Mouse (Mus musculus) limb, embryonic 11.5 days (tissue): ENCODE data around the gene Sh3pxd2a. TPM values are rescaled to one million over a fixed set of nuclear protein-coding genes. Genes with fewer than 3 reads are reported as not detected.

Source experiments
- ATAC-seq: fragments of 200-750 bp; cut with Nextera tagmentation; 2 replicates; pipeline ENCODE4 v1.8.0; 2017; ENCODE audit warnings: low read depth; ENCODE audit not compliant: insufficient number of reproducible peaks, low FRiP score, low TSS enrichment
- DNase-seq: peaks from one replicate; pipeline ENCODE4 v3.0.0-alpha.2; 2015; ENCODE audit warnings: low spot score
- H3K27ac ChIP-seq: fragments of 300-500 bp; sonication (generic); replicated peaks from 2 replicates; pipeline ENCODE4 v1.5.1; 2014; ENCODE audit warnings: low read depth, mild to moderate bottlenecking, low read length
- H3K27me3 ChIP-seq: fragments of 300-500 bp; sonication (generic); 2 replicates; pipeline ENCODE4 v1.6.1; 2014; ENCODE audit warnings: mild to moderate bottlenecking, low read length, mixed read lengths; ENCODE audit not compliant: control insufficient read depth, insufficient read depth
- H3K36me3 ChIP-seq: fragments of 300-500 bp; sonication (generic); 2 replicates; pipeline ENCODE4 v1.6.1; 2014; ENCODE audit warnings: mild to moderate bottlenecking, low read length, moderate library complexity, mixed read lengths; ENCODE audit not compliant: control insufficient read depth, insufficient read depth
- H3K4me1 ChIP-seq: fragments of 300-500 bp; sonication (generic); 2 replicates; pipeline ENCODE4 v1.6.1; 2014; ENCODE audit warnings: low read length, mixed read lengths; ENCODE audit not compliant: control insufficient read depth, insufficient read depth
- H3K4me2 ChIP-seq: fragments of 300-500 bp; sonication (generic); 2 replicates; pipeline ENCODE4 v1.6.1; 2014; ENCODE audit warnings: low read depth, mild to moderate bottlenecking, moderate library complexity; ENCODE audit not compliant: severe bottlenecking
- H3K4me3 ChIP-seq: fragments of 300-500 bp; sonication (generic); 2 replicates; pipeline ENCODE4 v1.5.1; 2014; ENCODE audit warnings: low read depth, low read length
- H3K9ac ChIP-seq: fragments of 300-500 bp; sonication (generic); 2 replicates; pipeline ENCODE4 v1.6.1; 2014; ENCODE audit warnings: mild to moderate bottlenecking, low read length
- H3K9me3 ChIP-seq: fragments of 300-500 bp; sonication (generic); 2 replicates; pipeline ENCODE4 v1.6.1; 2016; ENCODE audit warnings: low read length; ENCODE audit not compliant: control insufficient read depth
- WGBS: fragments of 180-500 bp; shearing (Covaris S2); extraction: QIAGEN DNeasy Blood & Tissue Kit; methylation state at CpG from one replicate; pipeline ENCODE4 v1.1.7; 2014; 5-methylcytosine and 5-hydroxymethylcytosine counted together
- polyA plus RNA-seq: library from polyadenylated mRNA; unstranded; fragments of >200 nt; fragmentation: Nextera tagmentation; extraction: Ambion mirVana; gene quantifications from 2 replicates; pipeline ENCODE4 v1.2.1, GENCODE M21; 2014

Gene Sh3pxd2a
- polyA plus RNA-seq, 1 experiment from 2014 or later: 10.4 TPM

DNA sequence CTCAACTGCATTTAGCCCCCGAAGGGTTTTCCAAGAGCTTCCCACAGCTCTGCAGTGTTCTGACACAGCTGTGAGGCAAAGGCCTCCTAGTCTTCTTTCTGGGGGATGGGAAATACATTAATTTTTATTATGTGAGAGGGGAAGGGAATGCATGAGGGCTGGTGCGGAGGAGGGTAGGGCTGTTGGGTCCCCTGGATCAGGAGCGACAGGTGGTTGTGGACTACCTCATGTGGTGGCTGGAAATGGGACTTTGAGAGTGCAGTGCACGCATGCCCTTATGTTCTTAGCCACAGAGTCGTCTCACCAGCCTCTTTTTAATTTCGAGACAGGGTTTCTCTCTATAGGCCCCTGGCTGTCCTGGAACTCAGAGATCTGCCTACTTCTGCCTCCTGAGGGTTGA is 33.5 kb upstream of the Sh3pxd2a start:
- no peak for ATAC-seq

DNA sequence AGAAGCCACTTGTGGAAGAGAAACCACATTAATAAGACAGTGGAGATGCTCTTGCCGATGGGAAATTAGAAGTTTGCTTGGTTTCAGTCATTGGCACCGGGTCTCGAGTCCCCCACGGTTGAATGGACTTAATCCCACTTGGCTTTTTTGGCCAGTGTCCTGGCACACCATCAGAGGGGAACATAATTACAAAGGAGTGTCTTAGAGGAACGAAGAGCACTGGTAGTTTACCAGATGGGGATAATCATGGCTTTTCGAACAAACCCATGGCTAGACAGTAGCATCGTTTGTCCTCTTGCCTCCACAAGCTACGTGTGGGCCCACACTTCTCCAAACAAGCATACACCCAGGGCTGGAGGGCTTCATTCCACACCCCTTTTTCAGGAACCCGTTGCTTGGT is 33.1 kb upstream of the Sh3pxd2a start:
- no peaks in the 10 kb centered on the region; the same call in 1 of the 2 replicates for H3K36me3 ChIP-seq
- 78% methylated on average over 9 of the region's 9 CpGs for whole genome bisulfite sequencing
- no peaks in the 10 kb centered on the region for H3K27me3 ChIP-seq
- DNase-seq (no peak), ATAC-seq (no peak)
- peaks cover 24% of the 10 kb centered on the region for H3K4me1 ChIP-seq
- 0 out of 2 replicates have a peak overlapping the region, but pooled peaks have one; percentile 10 for H3K27ac ChIP-seq
- H3K9ac ChIP-seq: no peak overlapping the region
- no peak overlapping the region for H3K4me2 ChIP-seq
- H3K9me3 ChIP-seq: no peaks in the 10 kb centered on the region
- H3K4me3 ChIP-seq: no peak overlapping the region

More for the DNA sequence above, 33.5 kb upstream of the Sh3pxd2a start:
- 56% methylated on average over 6 of the region's 6 CpGs for WGBS
- Histone ChIP-seq H3K4me2 (no peak overlapping the region), H3K9me3 (no peaks in the 10 kb centered on the region), H3K4me3 (no peak overlapping the region), H3K36me3 (no peaks in the 10 kb centered on the region; the same call in 1 of the 2 replicates), H3K27me3 (no peaks in the 10 kb centered on the region), H3K27ac (0 out of 2 replicates have a peak overlapping the region, but pooled peaks have one; percentile 10), H3K4me1 (peaks cover 24% of the 10 kb centered on the region), H3K9ac (no peak overlapping the region)
- no peak for DNase-seq

- Histone ChIP-seq H3K27me3 (no peaks in the 10 kb centered on the region), H3K4me3 (no peak overlapping the region), H3K36me3 (no peaks in the 10 kb centered on the region), H3K9me3 (no peaks in the 10 kb centered on the region; the same call in 1 of the 2 replicates), H3K9ac (peak overlapping the region; percentile 17; the same call in 1 of the 2 replicates), H3K4me1 (peaks cover 11% of the 10 kb centered on the region), H3K4me2 (no peak overlapping the region), H3K27ac (no peak overlapping the region)
- DNase-seq (no peak), ATAC-seq (no peak)
- 72% methylated on average over 23 of the region's 23 CpGs for WGBS
Measured at GRCm38 (mm10) chr19:47493017-47493997, 29.1 kb upstream of the Sh3pxd2a start.

- H3K36me3 ChIP-seq: no peaks in the 10 kb centered on the region
- ATAC-seq (no peak), DNase-seq (no peak)
- peaks cover 6% of the 10 kb centered on the region for H3K4me1 ChIP-seq
- no peak overlapping the region for H3K27ac ChIP-seq
- no peaks in the 10 kb centered on the region for H3K27me3 ChIP-seq
- WGBS: 92% methylated on average over 6 of the region's 6 CpGs
- H3K4me3 ChIP-seq: no peak overlapping the region
- no peak overlapping the region for H3K9ac ChIP-seq
- no peaks in the 10 kb centered on the region; the same call in 1 of the 2 replicates for H3K9me3 ChIP-seq
- H3K4me2 ChIP-seq: no peak overlapping the region
Measured at GRCm38 (mm10) chr19:47492422-47492821, 28.2 kb upstream of the Sh3pxd2a start.

GRCm38 (mm10) chr19:47491853-47492252 is 27.7 kb upstream of the Sh3pxd2a start:
- ATAC-seq (no peak), DNase-seq (no peak)
- no peak overlapping the region for H3K27ac ChIP-seq
- no peaks in the 10 kb centered on the region; the same call in 1 of the 2 replicates for H3K9me3 ChIP-seq
- no peaks in the 10 kb centered on the region for H3K36me3 ChIP-seq
- H3K27me3 ChIP-seq: no peaks in the 10 kb centered on the region
- no peak overlapping the region for H3K4me2 ChIP-seq
- no peak overlapping the region for H3K9ac ChIP-seq
- no peak overlapping the region for H3K4me3 ChIP-seq
- H3K4me1 ChIP-seq: peaks cover 2% of the 10 kb centered on the region; the same call in 1 of the 2 replicates
- 89% methylated on average over 2 of the region's 2 CpGs for WGBS

DNA sequence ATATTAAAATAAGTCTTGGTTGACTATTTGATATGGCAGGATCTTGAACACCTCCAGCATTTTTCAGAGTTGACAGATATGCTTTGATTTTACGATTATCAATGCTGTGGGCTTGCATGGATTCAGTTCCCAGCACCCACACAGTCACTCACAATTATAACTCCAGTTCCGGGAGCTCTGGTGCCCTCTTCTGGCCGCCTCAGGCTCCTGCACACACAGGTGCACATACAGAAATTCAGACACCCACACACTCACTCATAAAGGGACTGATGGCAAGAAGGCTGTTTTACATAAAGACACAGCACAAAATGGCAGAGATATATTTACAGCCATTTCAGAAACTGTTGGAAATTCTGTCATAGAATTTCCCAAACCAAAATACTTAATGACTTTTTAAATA is 25.0 kb upstream of the Sh3pxd2a start:
- Histone ChIP-seq H3K9me3 (no peaks in the 10 kb centered on the region; the same call in 1 of the 2 replicates), H3K4me1 (peaks cover 5% of the 10 kb centered on the region; the same call in 1 of the 2 replicates), H3K36me3 (no peaks in the 10 kb centered on the region), H3K27ac (no peak overlapping the region), H3K4me3 (no peak overlapping the region), H3K27me3 (no peaks in the 10 kb centered on the region), H3K9ac (no peak overlapping the region), H3K4me2 (no peak overlapping the region)
- WGBS: 84% methylated on average over 3 of the region's 3 CpGs
- ATAC-seq: no peak
- DNase-seq: no peak

GRCm38 (mm10) chr19:47488250-47488649 is 24.0 kb upstream of the Sh3pxd2a start:
- no peaks in the 10 kb centered on the region for H3K36me3 ChIP-seq
- H3K4me3 ChIP-seq: no peak overlapping the region
- H3K27ac ChIP-seq: no peak overlapping the region
- H3K27me3 ChIP-seq: no peaks in the 10 kb centered on the region
- no peak overlapping the region for H3K9ac ChIP-seq
- H3K4me2 ChIP-seq: no peak overlapping the region
- H3K9me3 ChIP-seq: no peaks in the 10 kb centered on the region; the same call in 1 of the 2 replicates
- DNase-seq (peak; percentile 65), ATAC-seq (no peak)
- 34% methylated on average over 4 of the region's 4 CpGs for WGBS
- H3K4me1 ChIP-seq: 0 out of 2 replicates have a peak, but pooled peaks cover 3% of the 10 kb centered on the region

- no peaks in the 10 kb centered on the region for H3K36me3 ChIP-seq
- H3K27ac ChIP-seq: no peak overlapping the region
- H3K27me3 ChIP-seq: no peaks in the 10 kb centered on the region
- no peak for DNase-seq
- H3K4me3 ChIP-seq: no peak overlapping the region
- no peak overlapping the region for H3K4me2 ChIP-seq
- no peak overlapping the region for H3K9ac ChIP-seq
- WGBS: 87% methylated on average over 9 of the region's 9 CpGs
- ATAC-seq: no peak
- H3K9me3 ChIP-seq: no peaks in the 10 kb centered on the region; the same call in 1 of the 2 replicates
- H3K4me1 ChIP-seq: 0 out of 2 replicates have a peak, but pooled peaks cover 3% of the 10 kb centered on the region
Measured at GRCm38 (mm10) chr19:47487572-47487971, 23.4 kb upstream of the Sh3pxd2a start.
